Mouse (Mus musculus) testis, adult 2 months (tissue): ENCODE measurements at regions not wholly inside any gene's neighbourhood (a gene's known extent, or its start where the extent isn't known, plus 50 kb on each side); places are given as distances from the start of the nearest gene placed in this dataset.
A peak's percentile ranks its signal among the peaks of the same experiment; 100 is the strongest.

ENCODE experiments used
- H3K27ac ChIP-seq: fragments of 200-500 bp; 2 replicates; pipeline ENCODE4 v1.5.1; 2012; ENCODE audit warnings: low read depth, low read length; ENCODE audit not compliant: control insufficient read depth, insufficient read depth
- H3K27me3 ChIP-seq: fragments of 200-500 bp; 2 replicates; pipeline ENCODE4 v1.6.1; 2012; ENCODE audit warnings: mild to moderate bottlenecking, low read length, moderate library complexity; ENCODE audit not compliant: control insufficient read depth, insufficient read depth
- H3K36me3 ChIP-seq: fragments of 200-500 bp; 2 replicates; pipeline ENCODE4 v1.6.1; 2012; ENCODE audit warnings: mild to moderate bottlenecking, low read length; ENCODE audit not compliant: control insufficient read depth, insufficient read depth
- H3K4me1 ChIP-seq: fragments of 200-500 bp; 2 replicates; pipeline ENCODE4 v1.6.1; 2012; ENCODE audit warnings: low read length; ENCODE audit not compliant: control insufficient read depth, insufficient read depth
- H3K4me3 ChIP-seq: fragments of 200-500 bp; 2 replicates; pipeline ENCODE4 v1.5.1; 2012; ENCODE audit warnings: low read depth, mild to moderate bottlenecking, low read length, moderate library complexity, mixed read lengths; ENCODE audit not compliant: control insufficient read depth
- CTCF ChIP-seq: fragments of 200-500 bp; IDR thresholded peaks from 2 replicates; pipeline ENCODE4 v1.5.1; 2012; ENCODE audit warnings: low read depth, mild to moderate bottlenecking, inconsistent platforms, low read length, moderate library complexity; ENCODE audit not compliant: control insufficient read depth, insufficient read depth, insufficient replicate concordance
- POLR2A ChIP-seq: fragments of 200-500 bp; IDR thresholded peaks from 2 replicates; pipeline ENCODE4 v1.6.1; 2012; ENCODE audit warnings: low read depth, mild to moderate bottlenecking, inconsistent platforms, low read length, moderate library complexity; ENCODE audit not compliant: control insufficient read depth

- Histone ChIP-seq H3K4me3 (no peak overlapping the region), H3K4me1 (no peaks in the 10 kb centered on the region), H3K36me3 (no peaks in the 10 kb centered on the region), H3K27me3 (no peaks in the 10 kb centered on the region), H3K27ac (no peak overlapping the region)
- no peak for TF ChIP-seq POLR2A
- TF ChIP-seq CTCF, result no peak
Observed at GRCm38 (mm10) chr16:50493662-50494061, 61.5 kb upstream of the Bbx start.

DNA sequence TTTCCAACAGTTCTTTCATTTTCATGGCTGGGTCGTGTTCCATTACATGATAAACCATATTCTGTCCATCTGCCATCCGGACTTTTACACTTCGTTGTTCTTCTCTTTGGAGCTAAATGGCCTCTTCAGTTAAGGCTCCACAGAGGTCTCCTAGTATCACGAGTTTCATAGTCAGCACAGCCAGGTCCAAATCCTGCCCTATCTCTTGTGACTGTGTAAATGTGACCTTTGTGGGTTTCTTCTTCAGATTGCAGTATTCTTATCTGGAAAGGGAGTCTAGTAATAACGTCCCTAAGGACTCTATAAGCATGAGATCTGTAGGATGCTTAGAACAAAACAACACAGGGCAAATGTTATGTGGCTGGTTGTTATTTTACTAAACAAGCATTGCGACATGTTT is 57.1 kb upstream of the Bbx start:
- Histone ChIP-seq H3K36me3 (no peaks in the 10 kb centered on the region), H3K27ac (no peak overlapping the region), H3K4me1 (peaks cover 6% of the 10 kb centered on the region), H3K4me3 (no peak overlapping the region), H3K27me3 (no peaks in the 10 kb centered on the region)
- TF ChIP-seq POLR2A (no peak), CTCF (no peak)

GRCm38 (mm10) chr16:50482360-50482786 is 50.2 kb upstream of the Bbx start:
- peaks cover 12% of the 10 kb centered on the region for H3K4me1 ChIP-seq
- no peaks in the 10 kb centered on the region for H3K27me3 ChIP-seq
- peak overlapping the region; percentile 56 for H3K27ac ChIP-seq
- peak overlapping the region; percentile 20 for H3K4me3 ChIP-seq
- H3K36me3 ChIP-seq, result no peaks in the 10 kb centered on the region
- TF ChIP-seq POLR2A, result no peak
- TF ChIP-seq CTCF, result no peak
